Mouse (Mus musculus) stomach, embryonic 15.5 days (tissue): ENCODE measurements around the gene Trim45. TPM values are rescaled to one million over a fixed set of nuclear protein-coding genes. Genes with fewer than 3 reads are reported as not detected.

Experiments used
- ATAC-seq: fragments of 200-750 bp; cut with Nextera tagmentation; 2 replicates; pipeline ENCODE4 v1.8.0; 2017; ENCODE audit warnings: low read depth, moderate number of reproducible peaks, moderate TSS enrichment; ENCODE audit not compliant: insufficient read depth, low FRiP score
- H3K27ac ChIP-seq: fragments of 300-500 bp; sonication (generic); 2 replicates; pipeline ENCODE4 v1.5.1; 2015; ENCODE audit warnings: mild to moderate bottlenecking, inconsistent platforms
- H3K27me3 ChIP-seq: fragments of 300-500 bp; sonication (generic); replicated peaks from 2 replicates; pipeline ENCODE4 v1.6.1; 2015; ENCODE audit warnings: inconsistent platforms
- H3K36me3 ChIP-seq: fragments of 300-500 bp; sonication (generic); 2 replicates; pipeline ENCODE4 v1.6.1; 2015; ENCODE audit warnings: inconsistent platforms
- H3K4me1 ChIP-seq: fragments of 300-500 bp; sonication (generic); 2 replicates; pipeline ENCODE4 v1.6.1; 2015; ENCODE audit warnings: inconsistent platforms
- H3K4me2 ChIP-seq: fragments of 300-500 bp; sonication (generic); 2 replicates; pipeline ENCODE4 v1.6.1; 2015; ENCODE audit warnings: mild to moderate bottlenecking, inconsistent platforms
- H3K4me3 ChIP-seq: fragments of 300-500 bp; sonication (generic); replicated peaks from 2 replicates; pipeline ENCODE4 v1.5.1; 2015; ENCODE audit warnings: inconsistent platforms
- H3K9ac ChIP-seq: fragments of 300-500 bp; sonication (generic); 2 replicates; pipeline ENCODE4 v1.6.1; 2015; ENCODE audit warnings: inconsistent platforms
- H3K9me3 ChIP-seq: fragments of 300-500 bp; sonication (generic); 2 replicates; pipeline ENCODE4 v1.6.1; 2016; ENCODE audit warnings: inconsistent platforms
- WGBS: fragments of 180-500 bp; shearing (Covaris S2); methylation state at CpG from one replicate; pipeline ENCODE4 v1.1.7; 2015; 5-methylcytosine and 5-hydroxymethylcytosine counted together
- polyA plus RNA-seq: library from polyadenylated mRNA; unstranded; fragments of >200 nt; fragmentation: Nextera tagmentation; extraction: Ambion mirVana; gene quantifications from 2 replicates; pipeline ENCODE4 v1.2.1, GENCODE M21; 2015

Trim45 gene
- polyA plus RNA-seq, 1 experiment from 2014 or later, result 4.8 TPM

DNA sequence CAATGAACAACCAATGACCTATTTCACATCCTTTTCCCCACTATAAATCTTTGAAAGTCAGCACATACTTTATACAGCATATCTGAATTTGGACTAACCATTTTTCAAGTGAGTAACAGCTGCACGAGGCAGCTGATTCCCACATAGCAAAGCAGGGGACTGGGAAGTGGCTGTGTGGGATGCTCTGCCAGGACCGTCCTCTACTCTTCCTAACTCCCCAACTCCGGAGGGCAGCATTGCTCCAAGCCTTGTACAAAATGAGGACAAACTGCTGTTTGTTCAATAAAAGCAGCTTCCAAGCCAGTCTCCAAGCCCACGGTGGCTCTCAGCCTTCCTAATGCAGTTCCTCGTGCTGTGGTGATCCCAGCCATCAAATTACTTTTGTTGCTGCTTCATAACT is 11.4 kb upstream of the Trim45 start:
- no peak overlapping the region for H3K9ac ChIP-seq
- WGBS, result 34% methylated on average over 5 of the region's 5 CpGs
- no peaks in the 10 kb centered on the region; the same call in 1 of the 2 replicates for H3K4me1 ChIP-seq
- no peak overlapping the region for H3K4me3 ChIP-seq
- H3K36me3 ChIP-seq, result no peaks in the 10 kb centered on the region
- no peaks in the 10 kb centered on the region for H3K9me3 ChIP-seq
- no peak overlapping the region for H3K4me2 ChIP-seq
- peak overlapping the region; percentile 63 for H3K27ac ChIP-seq
- no peaks in the 10 kb centered on the region for H3K27me3 ChIP-seq
- no peak for ATAC-seq

DNA sequence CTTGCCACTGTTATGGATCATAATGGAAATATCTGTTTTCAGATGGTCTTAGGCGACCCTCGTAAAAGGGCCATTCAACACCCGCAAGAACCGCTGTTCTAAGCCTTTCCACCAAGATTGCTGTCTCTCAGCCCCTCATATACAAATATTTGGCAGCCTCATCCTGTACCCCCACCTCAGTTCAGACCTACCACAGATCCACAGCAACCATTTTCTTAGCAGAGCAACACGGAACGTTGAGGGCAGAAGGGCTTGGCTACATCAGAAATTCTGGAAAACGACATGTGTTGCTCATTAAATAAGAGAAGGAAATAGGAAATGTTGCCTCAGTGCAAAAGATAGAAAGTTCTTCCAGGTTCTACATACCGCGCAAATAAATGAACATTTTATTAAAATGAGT is 11.0 kb upstream of the Trim45 start:
- Histone ChIP-seq H3K9ac (no peak overlapping the region), H3K27ac (peak overlapping the region; percentile 63), H3K9me3 (no peaks in the 10 kb centered on the region), H3K4me1 (no peaks in the 10 kb centered on the region; the same call in 1 of the 2 replicates), H3K4me2 (no peak overlapping the region), H3K4me3 (no peak overlapping the region), H3K36me3 (no peaks in the 10 kb centered on the region), H3K27me3 (no peaks in the 10 kb centered on the region)
- no peak for ATAC-seq
- 44% methylated on average over 9 of the region's 9 CpGs for WGBS

DNA sequence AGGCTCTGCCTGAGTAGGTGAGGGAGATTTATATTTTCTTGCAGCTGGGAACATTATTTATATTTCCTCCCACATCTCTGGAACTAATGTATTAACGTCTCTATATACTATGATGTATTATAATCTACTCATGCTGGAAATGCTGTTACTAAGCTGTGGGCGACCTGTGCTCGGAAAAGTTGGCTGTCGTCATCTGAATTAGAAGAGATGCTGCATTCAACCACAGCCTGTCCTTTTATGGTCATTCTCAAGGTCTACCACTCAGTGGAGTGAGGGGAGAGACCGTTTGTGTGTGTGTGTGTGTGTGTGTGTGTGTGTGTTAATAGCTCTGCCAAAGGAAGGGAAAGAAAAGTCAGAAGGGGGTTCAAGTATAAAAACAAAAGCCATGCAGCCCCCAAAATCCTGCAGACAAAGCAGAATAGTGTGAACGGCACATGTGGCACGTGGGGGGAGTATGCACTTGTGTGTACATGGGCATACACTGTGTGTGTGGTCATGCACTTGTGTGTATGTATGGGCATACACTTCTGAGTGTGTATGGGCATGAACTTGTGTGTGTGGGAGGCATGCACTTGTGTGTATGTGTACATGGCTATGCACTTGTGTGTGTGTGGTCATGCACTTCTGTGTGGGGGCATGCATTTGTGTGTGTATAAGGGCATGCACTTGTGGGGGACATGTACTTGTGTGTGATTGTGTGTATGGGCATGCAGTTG is 10.3 kb upstream of the Trim45 start:
- H3K9me3 ChIP-seq, result no peaks in the 10 kb centered on the region
- no peak overlapping the region for H3K9ac ChIP-seq
- H3K4me1 ChIP-seq, result no peaks in the 10 kb centered on the region; the same call in 1 of the 2 replicates
- WGBS, result 40% methylated on average over 7 of the region's 7 CpGs
- ATAC-seq, result peak; percentile 44
- H3K27ac ChIP-seq, result peak overlapping the region; percentile 63; the same call in 1 of the 2 replicates
- H3K27me3 ChIP-seq, result no peaks in the 10 kb centered on the region
- H3K36me3 ChIP-seq, result no peaks in the 10 kb centered on the region
- no peak overlapping the region for H3K4me3 ChIP-seq
- no peak overlapping the region for H3K4me2 ChIP-seq

DNA sequence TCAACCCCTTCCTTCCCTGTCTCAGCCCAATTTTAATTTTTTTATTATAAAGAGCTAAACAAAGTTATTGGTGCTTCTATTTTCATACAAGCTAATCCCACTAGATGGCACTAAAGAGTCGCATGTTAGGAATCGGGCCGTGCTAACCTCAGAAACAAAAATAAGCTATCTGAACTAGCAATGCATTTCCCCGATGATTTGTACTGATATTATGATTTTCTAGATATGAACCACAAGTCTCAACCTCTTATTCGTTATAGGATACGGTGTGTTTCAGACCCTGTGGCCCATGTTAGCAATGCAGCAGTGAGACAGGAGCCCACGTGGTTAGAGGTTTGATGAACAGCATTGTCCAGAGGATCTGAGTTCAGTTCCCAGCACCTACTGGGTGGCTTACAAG is 5.2 kb upstream of the Trim45 start:
- no peak overlapping the region for H3K4me2 ChIP-seq
- peaks cover 5% of the 10 kb centered on the region; the same call in 1 of the 2 replicates for H3K4me1 ChIP-seq
- H3K27ac ChIP-seq, result no peak overlapping the region
- no peak for ATAC-seq
- H3K9me3 ChIP-seq, result no peaks in the 10 kb centered on the region
- H3K4me3 ChIP-seq, result no peak overlapping the region
- WGBS, result 14% methylated on average over 7 of the region's 7 CpGs
- H3K9ac ChIP-seq, result no peak overlapping the region
- H3K36me3 ChIP-seq, result no peaks in the 10 kb centered on the region
- H3K27me3 ChIP-seq, result no peaks in the 10 kb centered on the region

DNA sequence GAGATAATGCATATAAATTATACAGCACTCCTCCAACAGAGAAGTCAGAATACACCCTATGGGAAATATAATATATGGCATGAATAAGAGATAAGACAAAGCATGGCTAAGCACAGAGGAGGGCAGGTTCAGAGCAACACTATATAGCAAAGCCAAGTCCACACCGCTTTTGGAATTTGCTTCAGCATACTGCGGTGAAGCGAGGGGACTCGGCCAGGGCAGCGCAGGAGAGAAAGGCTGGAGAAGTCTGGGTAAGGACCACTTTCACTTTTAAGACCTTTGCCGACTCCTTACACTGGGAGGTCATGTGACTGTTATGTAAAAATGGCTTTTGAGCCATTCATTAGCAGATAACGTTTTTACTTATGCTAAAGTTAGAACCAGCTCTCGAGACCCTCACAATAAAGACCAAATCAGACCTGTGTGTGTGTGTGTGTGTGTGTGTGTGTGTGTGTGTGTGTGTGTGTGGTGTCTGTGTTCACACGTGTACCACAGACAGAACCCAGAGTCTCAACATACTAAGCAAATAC is 1.3 kb upstream of the Trim45 start:
- peaks cover 20% of the 10 kb centered on the region for H3K4me1 ChIP-seq
- no peak overlapping the region for H3K4me3 ChIP-seq
- H3K9me3 ChIP-seq, result no peaks in the 10 kb centered on the region
- H3K9ac ChIP-seq, result no peak overlapping the region
- no peak for ATAC-seq
- H3K27ac ChIP-seq, result no peak overlapping the region
- H3K4me2 ChIP-seq, result no peak overlapping the region
- 80% methylated on average over 9 of the region's 9 CpGs for WGBS
- no peaks in the 10 kb centered on the region for H3K36me3 ChIP-seq
- H3K27me3 ChIP-seq, result no peaks in the 10 kb centered on the region

DNA sequence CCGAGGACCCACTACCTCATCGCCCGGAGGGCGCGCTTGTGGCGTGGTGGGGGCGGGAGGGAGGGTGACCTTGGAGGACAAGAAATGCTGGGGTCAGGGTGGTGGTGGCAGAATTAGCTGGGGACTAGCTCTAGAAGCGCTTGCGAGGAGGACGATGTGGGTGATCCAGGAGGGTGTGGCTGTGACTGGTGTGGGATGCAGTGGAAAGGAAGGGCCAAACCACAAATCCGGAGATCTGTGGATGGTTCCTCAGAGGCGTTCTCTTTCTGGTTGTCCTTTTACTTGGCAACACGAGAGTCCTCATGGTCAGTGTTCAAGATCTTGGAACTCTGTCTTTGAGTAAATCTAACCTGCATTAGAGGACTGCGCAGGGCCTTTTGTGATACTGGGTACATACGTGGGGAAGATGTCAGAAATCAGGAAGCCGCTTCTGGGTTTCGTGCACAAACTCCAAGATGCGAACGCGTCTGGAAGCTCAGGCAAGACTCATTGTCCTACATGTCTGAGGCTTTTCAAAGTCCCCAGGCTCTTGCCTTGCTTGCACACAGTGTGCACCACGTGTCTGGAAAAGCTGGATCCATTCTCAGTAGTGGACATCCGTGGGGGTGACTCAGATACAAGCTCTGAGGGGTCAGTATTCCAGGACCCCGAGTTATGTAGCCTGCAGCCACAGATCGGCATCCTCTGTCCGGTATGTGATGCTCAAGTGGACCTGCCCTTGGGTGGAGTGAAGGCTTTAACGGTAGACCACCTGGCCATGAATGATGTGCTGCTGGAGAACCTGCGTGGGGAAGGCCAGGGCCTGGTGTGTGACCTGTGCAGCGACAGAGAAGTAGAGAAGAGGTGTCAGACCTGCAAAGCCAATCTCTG is 739 bp downstream of the Trim45 start:
- Histone ChIP-seq H3K27me3 (no peaks in the 10 kb centered on the region), H3K4me1 (peaks cover 26% of the 10 kb centered on the region), H3K4me2 (peak overlapping the region; percentile 68), H3K9ac (peak overlapping the region; percentile 54), H3K36me3 (no peaks in the 10 kb centered on the region), H3K4me3 (peak overlapping the region; percentile 60), H3K27ac (peak overlapping the region; percentile 72), H3K9me3 (no peaks in the 10 kb centered on the region)
- peak; percentile 36 for ATAC-seq
- 30% methylated on average over 28 of the region's 28 CpGs for WGBS

DNA sequence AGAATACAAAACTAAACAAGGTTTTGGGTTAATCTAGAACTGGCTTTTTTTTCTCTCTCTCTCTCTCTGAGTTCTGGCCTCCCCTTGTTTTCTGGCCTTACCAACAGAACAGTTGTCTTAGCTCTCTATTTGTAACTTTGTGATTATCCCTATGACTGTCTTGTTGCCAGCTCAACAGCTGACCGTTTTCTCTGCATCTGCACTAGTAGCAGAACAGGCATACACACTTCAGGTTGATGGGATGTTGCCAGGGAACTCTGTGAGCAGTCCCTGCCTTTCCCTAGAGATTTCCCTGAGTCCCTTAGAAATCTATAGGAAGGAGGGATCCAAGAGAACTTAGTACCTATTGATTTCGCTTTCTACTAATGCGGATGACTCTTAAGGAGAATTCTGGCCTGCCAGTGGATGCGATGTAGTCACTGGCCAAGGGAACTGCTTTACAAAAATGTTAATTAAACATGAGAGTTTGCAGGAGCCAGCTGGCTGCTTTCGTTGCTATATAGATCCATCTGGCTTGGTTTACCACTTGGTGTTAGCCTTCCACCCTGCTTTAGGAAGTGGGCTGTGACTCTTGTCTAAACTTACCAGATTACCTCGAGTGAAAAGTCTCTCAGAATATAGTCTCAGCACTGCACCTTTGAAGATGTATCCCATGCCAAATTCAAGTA is 2.2 kb downstream of the Trim45 start:
- ATAC-seq, result no peak
- Histone ChIP-seq H3K27me3 (no peaks in the 10 kb centered on the region), H3K4me1 (peaks cover 26% of the 10 kb centered on the region), H3K9me3 (no peaks in the 10 kb centered on the region), H3K36me3 (no peaks in the 10 kb centered on the region; the same call in 1 of the 2 replicates), H3K9ac (no peak overlapping the region), H3K4me2 (no peak overlapping the region), H3K27ac (no peak overlapping the region), H3K4me3 (no peak overlapping the region)
- WGBS, result 53% methylated on average over 6 of the region's 6 CpGs

DNA sequence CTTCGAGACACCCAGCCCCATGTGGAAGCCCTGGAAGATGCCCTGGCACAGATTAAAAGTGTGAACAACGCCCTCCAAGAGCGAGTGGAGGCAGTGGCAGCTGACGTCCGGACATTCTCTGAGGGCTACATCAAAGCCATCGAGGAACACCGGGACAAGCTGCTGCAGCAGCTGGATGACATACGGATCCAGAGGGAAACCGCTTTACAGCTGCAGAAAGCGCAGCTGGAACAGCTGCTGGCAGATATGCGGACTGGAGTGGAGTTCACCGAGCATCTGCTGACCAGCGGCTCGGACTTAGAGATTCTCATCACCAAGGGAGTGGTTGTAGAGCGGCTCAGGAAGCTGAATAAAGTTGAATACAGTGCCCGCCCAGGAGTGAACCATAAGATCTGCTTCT is 3.2 kb downstream of the Trim45 start:
- Histone ChIP-seq H3K4me2 (no peak overlapping the region), H3K9ac (no peak overlapping the region), H3K27me3 (no peaks in the 10 kb centered on the region), H3K27ac (no peak overlapping the region), H3K4me3 (no peak overlapping the region), H3K9me3 (no peaks in the 10 kb centered on the region), H3K4me1 (peaks cover 26% of the 10 kb centered on the region), H3K36me3 (no peaks in the 10 kb centered on the region; the same call in 1 of the 2 replicates)
- no peak for ATAC-seq
- WGBS, result 69% methylated on average over 16 of the region's 16 CpGs

DNA sequence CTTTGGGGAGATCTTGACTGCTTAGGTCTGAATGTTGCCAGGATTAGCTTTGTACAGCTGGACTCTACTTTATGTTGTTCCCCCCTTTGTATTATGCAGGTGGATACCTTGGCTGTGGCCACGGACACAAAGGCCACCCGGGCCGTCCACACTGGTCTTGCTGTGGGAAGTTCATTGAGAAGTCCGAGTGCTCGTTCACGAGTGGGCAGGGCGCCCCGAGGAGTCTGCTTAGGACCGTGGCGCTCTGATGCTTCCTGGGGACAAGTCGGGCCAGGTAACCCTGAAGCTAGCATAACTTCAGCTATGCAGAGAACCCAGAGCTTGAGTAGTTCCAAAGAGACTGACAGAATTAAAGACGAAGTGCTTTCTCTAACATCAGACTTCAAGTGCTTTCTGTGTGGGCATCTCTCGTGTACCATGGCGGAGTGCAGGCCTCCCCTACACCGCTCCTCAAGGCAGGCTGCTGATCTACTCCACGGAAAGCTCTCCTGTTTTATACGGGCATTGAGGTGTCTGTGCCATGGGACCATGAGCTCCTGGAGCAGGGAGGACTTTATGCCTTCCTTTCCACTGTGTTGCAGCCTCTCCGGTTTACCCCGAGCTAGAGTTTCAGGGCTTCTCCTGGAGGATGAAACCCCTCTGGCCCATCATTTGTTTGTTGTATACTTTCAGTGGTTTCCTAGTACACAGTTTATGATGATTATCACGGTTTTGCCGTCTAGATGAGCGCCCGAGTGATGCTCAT is 9.5 kb downstream of the Trim45 start:
- no peak overlapping the region for H3K27ac ChIP-seq
- H3K36me3 ChIP-seq, result peaks cover 6% of the 10 kb centered on the region
- no peak overlapping the region for H3K9ac ChIP-seq
- no peaks in the 10 kb centered on the region for H3K4me1 ChIP-seq
- no peak overlapping the region for H3K4me3 ChIP-seq
- no peaks in the 10 kb centered on the region for H3K9me3 ChIP-seq
- H3K27me3 ChIP-seq, result no peaks in the 10 kb centered on the region
- WGBS, result 92% methylated on average over 23 of the region's 23 CpGs
- no peak for ATAC-seq
- H3K4me2 ChIP-seq, result no peak overlapping the region

DNA sequence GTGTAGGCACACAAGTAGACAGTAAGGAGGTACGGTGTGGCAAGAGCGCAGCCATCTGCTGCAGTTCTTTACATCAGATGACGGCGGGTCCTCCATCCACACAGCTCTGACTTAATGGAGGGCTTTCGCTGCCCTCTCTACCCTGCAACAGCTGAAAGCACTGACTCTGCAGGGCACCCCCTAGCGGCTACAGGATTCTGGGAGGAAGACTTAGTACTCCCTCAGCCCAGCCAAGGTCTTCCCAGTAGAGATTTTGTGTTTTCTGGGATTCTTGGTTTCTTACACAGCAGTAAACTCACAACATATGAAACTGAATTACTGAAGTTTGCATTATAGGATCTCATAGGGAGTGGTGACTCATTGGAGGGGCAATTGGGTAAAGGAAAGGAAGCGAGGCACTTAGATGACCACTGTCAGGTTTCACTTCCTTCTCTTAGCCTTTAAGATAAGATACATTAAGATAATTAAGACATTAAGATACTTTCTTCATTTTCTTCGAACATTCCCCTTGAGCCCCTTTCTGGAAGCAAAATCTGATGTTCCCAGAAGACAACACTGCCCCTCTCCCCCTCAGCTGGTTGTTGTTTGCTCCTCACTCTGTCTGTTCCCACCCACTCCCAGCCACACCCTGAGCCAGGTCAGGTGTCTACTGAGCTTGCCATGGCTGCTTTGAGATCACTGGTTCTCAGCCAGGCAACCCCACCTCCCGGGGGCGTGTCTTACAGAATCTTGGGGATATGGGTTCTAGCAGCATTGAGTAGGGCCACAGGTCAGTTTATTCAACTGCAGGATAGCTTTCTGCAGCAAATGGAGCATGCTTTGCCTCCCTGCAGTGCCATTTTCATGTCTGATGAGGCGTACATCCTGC is 10.3 kb downstream of the Trim45 start:
- Histone ChIP-seq H3K9ac (no peak overlapping the region), H3K4me3 (no peak overlapping the region), H3K4me1 (no peaks in the 10 kb centered on the region), H3K4me2 (no peak overlapping the region), H3K9me3 (no peaks in the 10 kb centered on the region), H3K27ac (no peak overlapping the region), H3K27me3 (no peaks in the 10 kb centered on the region), H3K36me3 (peaks cover 6% of the 10 kb centered on the region)
- 77% methylated on average over 11 of the region's 11 CpGs for WGBS
- ATAC-seq, result no peak
